Mouse (Mus musculus) CD4-positive, CD25-positive, alpha-beta regulatory T cell (primary cell): ENCODE data around the gene Myo5a. TPM values are rescaled to one million over a fixed set of nuclear protein-coding genes. Genes with fewer than 3 reads are reported as not detected.

Source experiments
- polyA plus RNA-seq: library from polyadenylated mRNA; unstranded; fragments of 100-300 nt; shearing (Covaris generic); gene quantifications from one replicate; pipeline ENCODE4 v1.2.1, GENCODE M21; 2017

Myo5a gene
- 16.0 TPM for polyA plus RNA-seq

GRCm38 (mm10) chr9:75070457-75071028 lies at the start of gene Myo5a:
TSS of gene Myo5a (plus strand) at chr9:75071015.

GRCm38 (mm10) chr9:75037451-75038356 lies 33.1 kb upstream of the Myo5a start, which contains the start of gene Arpp19:
TSS of gene Arpp19 (plus strand) at chr9:75037614.

GRCm38 (mm10) chr9:75231841-75232746 lies 161.3 kb downstream of the Myo5a start, which contains the start of gene Myo5c:
TSS of gene Myo5c (plus strand) at chr9:75232020.

Other genes with a start within 250 kb of the Myo5a start
- gene Onecut1, start 209.1 kb upstream of the Myo5a start, polyA plus RNA-seq = not detected
- gene Fam214a, start 118.1 kb upstream of the Myo5a start, polyA plus RNA-seq = 45.5 TPM
- 311 TPM for gene Arpp19, start 33.4 kb upstream of the Myo5a start, polyA plus RNA-seq
- 0.74 TPM for gene Myo5c, start 161.0 kb downstream of the Myo5a start, polyA plus RNA-seq
- 9.2 TPM for gene Gnb5, start 235.3 kb downstream of the Myo5a start, polyA plus RNA-seq